Mouse (Mus musculus) forebrain, embryonic 14.5 days (tissue): Measurements from ENCODE around the gene Adat1. TPM values are rescaled to one million over a fixed set of nuclear protein-coding genes. Genes with fewer than 3 reads are reported as not detected.

ENCODE experiments used
- ATAC-seq: fragments of 200-750 bp; cut with Nextera tagmentation; 2 replicates; pipeline ENCODE4 v1.8.0; 2017; ENCODE audit warnings: mild to moderate bottlenecking, moderate library complexity
- DNase-seq: peaks from one replicate; pipeline ENCODE4 v3.0.0-alpha.2; 2015; ENCODE audit warnings: low spot score
- H3K27ac ChIP-seq: fragments of 300-500 bp; sonication (generic); 2 replicates; pipeline ENCODE4 v1.5.1; 2014; ENCODE audit warnings: low read depth, mild to moderate bottlenecking, control low read depth, low read length, moderate library complexity
- H3K27me3 ChIP-seq: fragments of 300-500 bp; sonication (generic); replicated peaks from 2 replicates; pipeline ENCODE4 v1.6.1; 2014; ENCODE audit warnings: low read length, control low read depth, mixed read lengths; ENCODE audit not compliant: control insufficient read depth, insufficient read depth
- H3K36me3 ChIP-seq: fragments of 300-500 bp; sonication (generic); 2 replicates; pipeline ENCODE4 v1.6.1; 2014; ENCODE audit warnings: low read length, control low read depth; ENCODE audit not compliant: control insufficient read depth, insufficient read depth
- H3K4me1 ChIP-seq: fragments of 300-500 bp; sonication (generic); 2 replicates; pipeline ENCODE4 v1.6.1; 2014; ENCODE audit warnings: antibody characterized with exemption, low read length, control low read depth; ENCODE audit not compliant: control insufficient read depth, insufficient read depth
- H3K4me2 ChIP-seq: fragments of 300-500 bp; sonication (generic); 2 replicates; pipeline ENCODE4 v1.6.1; 2014; ENCODE audit warnings: mild to moderate bottlenecking, control low read depth, low read length
- H3K4me3 ChIP-seq: fragments of 300-500 bp; sonication (generic); 2 replicates; pipeline ENCODE4 v1.5.1; 2014; ENCODE audit warnings: low read depth, low read length, control low read depth
- H3K9ac ChIP-seq: fragments of 300-500 bp; sonication (generic); 2 replicates; pipeline ENCODE4 v1.6.1; 2014; ENCODE audit warnings: mild to moderate bottlenecking, low read length, control low read depth, moderate library complexity
- H3K9me3 ChIP-seq: fragments of 300-500 bp; sonication (generic); replicated peaks from 2 replicates; pipeline ENCODE4 v1.6.1; 2016; ENCODE audit warnings: low read length, control low read depth, mixed read lengths; ENCODE audit not compliant: control insufficient read depth
- WGBS: fragments of 180-500 bp; shearing (Covaris S2); extraction: QIAGEN DNeasy Blood & Tissue Kit; methylation state at CpG from one replicate; pipeline ENCODE4 v1.1.7; 2014; 5-methylcytosine and 5-hydroxymethylcytosine counted together
- polyA plus RNA-seq: library from polyadenylated mRNA; unstranded; fragments of >200 nt; fragmentation: Nextera tagmentation; extraction: Ambion mirVana; gene quantifications from 2 replicates; pipeline ENCODE4 v1.2.1, GENCODE M21; 2014

Gene Adat1
- polyA plus RNA-seq, 1 experiment from 2014 or later: 5.6 TPM

DNA sequence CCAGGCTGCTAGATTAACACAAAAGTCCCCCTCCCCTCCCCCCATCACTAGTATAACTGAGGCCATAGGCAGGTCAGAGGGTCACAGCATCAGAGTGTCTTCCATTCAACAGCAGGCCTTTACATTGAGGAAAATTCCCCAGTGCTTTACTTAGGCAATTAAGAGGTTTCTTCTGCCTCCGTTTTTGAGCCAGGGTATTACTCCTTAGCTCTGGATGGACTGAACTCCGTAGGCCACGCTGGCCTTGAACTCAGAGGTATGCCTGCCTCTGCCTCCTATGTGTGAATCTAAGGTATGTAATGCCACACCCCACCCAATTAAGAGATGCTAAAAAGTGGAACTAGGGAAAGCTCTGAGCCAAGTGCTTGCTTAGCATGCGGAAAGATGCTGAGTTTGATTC, 28.6 kb downstream of the Adat1 start:
- 83% methylated on average over 4 of the region's 4 CpGs for WGBS
- H3K36me3 ChIP-seq: peaks cover 8% of the 10 kb centered on the region; the same call in 1 of the 2 replicates
- ATAC-seq: no peak

DNA sequence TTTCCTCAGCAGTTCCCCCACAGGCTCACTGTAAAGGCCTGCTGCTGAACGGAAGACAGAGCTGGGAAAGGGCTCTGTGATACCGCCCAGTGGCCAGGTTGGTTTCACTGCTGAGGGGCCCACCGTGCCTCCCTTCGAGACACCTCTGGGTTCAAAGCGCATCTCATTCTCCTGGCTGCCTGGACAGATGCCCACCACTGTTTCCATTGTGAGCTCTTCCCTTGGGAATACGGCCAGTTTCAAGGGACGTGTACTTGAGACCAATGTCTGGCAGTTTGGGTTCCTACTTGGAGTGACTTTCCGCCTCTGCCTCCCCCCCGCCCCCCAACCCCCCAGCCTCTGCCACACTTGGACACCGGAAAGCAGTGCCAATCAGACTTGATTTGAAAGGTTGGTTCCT, 29.0 kb downstream of the Adat1 start:
- Histone ChIP-seq H3K9me3 (no peaks in the 10 kb centered on the region), H3K9ac (no peak overlapping the region), H3K27me3 (no peaks in the 10 kb centered on the region), H3K4me2 (no peak overlapping the region), H3K4me1 (no peaks in the 10 kb centered on the region), H3K4me3 (no peak overlapping the region), H3K36me3 (peaks cover 8% of the 10 kb centered on the region; the same call in 1 of the 2 replicates), H3K27ac (no peak overlapping the region)
- 66% methylated on average over 10 of the region's 10 CpGs for WGBS
- ATAC-seq (no peak), DNase-seq (no peak)

More for the DNA sequence above, 28.6 kb downstream of the Adat1 start:
- no peaks in the 10 kb centered on the region for H3K9me3 ChIP-seq
- no peak overlapping the region for H3K27ac ChIP-seq
- no peak for DNase-seq
- H3K9ac ChIP-seq: no peak overlapping the region
- no peaks in the 10 kb centered on the region for H3K4me1 ChIP-seq
- no peaks in the 10 kb centered on the region for H3K27me3 ChIP-seq
- H3K4me2 ChIP-seq: no peak overlapping the region
- H3K4me3 ChIP-seq: no peak overlapping the region

DNA sequence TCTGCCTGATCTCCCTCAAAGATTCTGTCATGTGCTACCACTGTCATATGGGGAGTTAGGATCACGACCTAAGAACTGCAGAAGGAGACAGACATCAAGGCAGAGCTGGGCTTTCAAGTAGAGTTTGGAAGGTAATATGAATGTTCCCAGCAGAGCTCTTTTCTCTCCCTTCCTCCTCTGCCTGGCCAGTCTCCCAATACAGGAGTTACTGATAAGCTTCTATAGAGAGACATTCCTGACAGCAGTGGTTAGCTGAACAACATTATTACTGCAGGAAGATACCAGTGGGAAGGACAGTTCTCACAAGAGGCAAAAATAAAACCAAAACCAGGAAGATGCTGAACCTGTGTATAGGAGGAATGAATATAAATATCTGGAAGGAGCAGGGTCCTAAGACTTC, 29.5 kb downstream of the Adat1 start:
- peaks cover 6% of the 10 kb centered on the region; the same call in 1 of the 2 replicates for H3K36me3 ChIP-seq
- no peak for ATAC-seq

DNA sequence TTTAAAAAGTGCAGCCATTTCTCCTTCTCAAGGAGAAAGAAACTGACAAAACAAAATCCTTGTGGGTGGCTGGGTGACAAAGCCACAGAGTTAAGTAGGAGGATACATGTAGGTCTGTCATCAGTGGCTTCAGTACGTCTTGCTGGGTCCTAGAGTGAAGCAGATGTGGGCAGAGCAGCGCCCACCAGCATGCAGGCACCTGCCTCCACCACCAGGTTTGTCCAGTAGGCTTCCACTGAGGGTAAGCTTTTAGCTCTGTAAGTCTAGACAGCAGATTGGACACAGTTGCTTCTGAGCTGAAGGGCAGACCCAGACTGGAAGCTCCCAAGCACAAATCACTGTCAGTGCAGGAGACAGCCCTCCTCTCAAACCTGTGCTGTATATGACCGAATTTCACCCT, 30.8 kb downstream of the Adat1 start:
- no peaks in the 10 kb centered on the region for H3K9me3 ChIP-seq
- DNase-seq (no peak), ATAC-seq (no peak)
- 71% methylated on average over 3 of the region's 3 CpGs for WGBS
- no peak overlapping the region for H3K9ac ChIP-seq
- peaks cover 13% of the 10 kb centered on the region for H3K36me3 ChIP-seq
- H3K4me1 ChIP-seq: no peaks in the 10 kb centered on the region
- no peak overlapping the region for H3K4me3 ChIP-seq
- H3K27ac ChIP-seq: no peak overlapping the region
- no peaks in the 10 kb centered on the region for H3K27me3 ChIP-seq
- no peak overlapping the region for H3K4me2 ChIP-seq

More for the DNA sequence above, 29.5 kb downstream of the Adat1 start:
- WGBS: 70% methylated on average over 1 of the region's 1 CpGs
- no peaks in the 10 kb centered on the region for H3K9me3 ChIP-seq
- DNase-seq: no peak
- no peaks in the 10 kb centered on the region for H3K27me3 ChIP-seq
- no peaks in the 10 kb centered on the region for H3K4me1 ChIP-seq
- H3K4me2 ChIP-seq: no peak overlapping the region
- H3K27ac ChIP-seq: no peak overlapping the region
- no peak overlapping the region for H3K9ac ChIP-seq
- H3K4me3 ChIP-seq: no peak overlapping the region

DNA sequence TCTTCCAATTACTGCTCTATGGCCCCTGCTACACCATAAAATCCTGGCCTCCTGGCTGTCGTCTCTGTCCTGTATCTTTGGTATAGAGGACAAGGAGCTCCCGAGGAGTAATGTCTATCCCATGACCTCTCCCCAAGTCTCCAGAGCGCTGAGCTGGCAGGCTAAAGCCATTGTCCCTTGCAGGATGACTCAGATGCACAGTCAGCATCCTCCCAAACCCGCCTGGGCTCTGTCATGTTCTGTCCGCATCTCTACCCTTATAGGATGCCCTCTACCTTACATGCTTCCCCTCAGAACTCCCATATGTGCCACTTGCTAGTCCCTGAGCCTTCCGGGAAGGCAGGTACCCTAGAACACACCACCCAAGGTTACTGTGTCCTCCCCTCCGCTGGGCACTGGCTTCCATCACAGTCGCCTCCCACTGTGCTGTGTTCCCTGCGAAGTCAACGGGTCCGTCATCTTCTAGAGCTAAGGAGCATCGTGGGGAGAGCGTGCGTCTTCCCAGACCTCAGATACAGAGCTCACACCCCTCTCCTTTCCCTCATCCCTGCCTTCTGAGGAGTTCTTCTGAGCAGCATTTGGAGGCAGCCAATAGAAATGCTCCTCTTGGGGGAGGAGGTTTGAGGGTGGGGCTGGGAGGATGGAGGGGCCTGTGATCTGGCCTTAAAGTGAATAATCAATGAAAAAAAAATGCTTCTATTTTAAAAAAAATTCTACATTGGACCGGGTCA, 31.3 kb downstream of the Adat1 start:
- 73% methylated on average over 15 of the region's 15 CpGs for WGBS
- no peak overlapping the region for H3K4me2 ChIP-seq
- DNase-seq: no peak

DNA sequence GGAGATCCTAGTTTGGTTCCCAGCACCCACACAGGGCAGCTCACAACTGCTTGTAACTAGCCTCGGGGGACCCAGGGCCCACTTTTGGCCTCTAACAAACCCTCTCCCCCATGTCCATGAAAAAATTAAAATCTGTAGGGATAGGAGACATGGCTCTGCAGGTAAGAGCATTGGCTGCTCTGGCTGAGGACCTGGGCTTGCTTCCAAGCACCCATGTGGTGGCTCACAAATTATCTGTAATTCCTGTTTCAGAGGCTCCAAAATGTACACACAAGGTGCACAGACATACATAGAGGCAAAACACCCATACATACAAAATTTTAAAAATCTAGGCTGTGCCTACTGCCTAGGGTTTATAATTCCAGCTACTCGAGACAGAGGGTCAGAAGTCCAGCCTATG, 34.9 kb downstream of the Adat1 start:
- Histone ChIP-seq H3K9me3 (no peaks in the 10 kb centered on the region), H3K27me3 (no peaks in the 10 kb centered on the region), H3K9ac (no peak overlapping the region), H3K4me1 (no peaks in the 10 kb centered on the region), H3K4me2 (no peak overlapping the region), H3K36me3 (peaks cover 46% of the 10 kb centered on the region), H3K27ac (no peak overlapping the region), H3K4me3 (no peak overlapping the region)
- DNase-seq (no peak), ATAC-seq (no peak)
- 91% methylated on average over 2 of the region's 2 CpGs for WGBS

More for the DNA sequence above, 31.3 kb downstream of the Adat1 start:
- Histone ChIP-seq H3K9ac (no peak overlapping the region), H3K4me1 (no peaks in the 10 kb centered on the region), H3K36me3 (peaks cover 18% of the 10 kb centered on the region), H3K27ac (no peak overlapping the region), H3K27me3 (no peaks in the 10 kb centered on the region), H3K9me3 (no peaks in the 10 kb centered on the region), H3K4me3 (no peak overlapping the region)
- ATAC-seq: no peak

DNA sequence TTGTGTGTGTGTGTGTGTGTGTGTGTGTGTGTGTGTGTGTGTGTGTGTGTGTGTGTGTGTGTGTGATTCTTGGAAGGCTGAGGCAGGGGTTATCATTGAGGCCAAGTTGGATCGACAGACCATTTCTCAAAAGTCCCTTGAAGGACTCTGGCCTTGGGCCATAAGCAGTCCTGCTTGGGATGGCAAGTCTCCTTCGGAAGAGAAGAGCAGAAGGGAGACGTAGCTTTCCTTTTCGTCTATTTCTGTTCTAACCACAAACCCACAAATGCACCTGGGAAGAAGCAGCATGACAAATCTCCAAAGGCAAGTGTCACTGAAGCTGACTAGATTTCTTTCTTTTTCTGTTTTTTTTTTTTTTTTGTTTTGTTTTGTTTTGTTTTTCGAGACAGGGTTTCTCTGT, 36.2 kb downstream of the Adat1 start:
- 99% methylated on average over 5 of the region's 5 CpGs for WGBS
- no peak for DNase-seq
- ATAC-seq: no peak
- no peak overlapping the region for H3K27ac ChIP-seq
- H3K4me3 ChIP-seq: no peak overlapping the region
- H3K9me3 ChIP-seq: no peaks in the 10 kb centered on the region
- no peaks in the 10 kb centered on the region for H3K4me1 ChIP-seq
- no peaks in the 10 kb centered on the region for H3K27me3 ChIP-seq
- H3K4me2 ChIP-seq: no peak overlapping the region
- H3K36me3 ChIP-seq: peaks cover 57% of the 10 kb centered on the region
- no peak overlapping the region for H3K9ac ChIP-seq

DNA sequence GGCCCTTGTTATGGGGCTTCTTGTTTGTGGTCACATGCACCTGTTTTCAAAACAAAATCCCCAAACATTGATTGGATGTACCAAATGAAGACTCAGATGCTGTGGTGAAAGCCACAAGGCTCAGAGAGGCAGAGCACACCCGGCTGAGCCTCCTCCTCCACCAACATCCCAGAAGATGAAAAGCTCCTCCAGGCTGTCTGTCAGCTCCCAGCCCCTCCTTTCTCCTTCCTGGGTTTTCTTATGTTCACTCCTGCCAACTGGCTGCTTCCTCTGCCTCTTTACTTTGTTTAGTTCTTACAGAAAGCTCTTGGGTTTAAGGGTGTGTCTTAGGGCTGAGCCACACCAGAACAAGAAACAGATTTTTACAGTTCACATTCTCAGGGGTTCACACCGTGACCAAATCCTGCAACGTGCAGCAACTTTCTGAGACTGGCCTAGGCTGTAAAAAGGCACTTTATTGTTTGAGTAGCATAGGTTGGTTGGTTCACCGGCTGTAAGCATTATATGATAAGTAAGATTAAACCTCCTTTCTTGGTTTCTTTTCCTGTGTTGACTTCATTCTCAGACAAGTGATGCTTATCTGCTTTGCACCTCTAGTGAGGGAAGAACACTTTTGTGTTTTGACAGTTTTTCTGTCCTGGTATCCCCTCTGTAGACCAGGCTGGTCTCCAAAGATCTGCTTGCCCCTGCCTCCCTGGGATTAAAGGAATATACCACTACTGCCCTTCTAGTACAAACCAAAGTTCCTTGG, 37.1 kb downstream of the Adat1 start:
- Histone ChIP-seq H3K27ac (no peak overlapping the region), H3K9ac (no peak overlapping the region), H3K36me3 (peaks cover 60% of the 10 kb centered on the region), H3K27me3 (no peaks in the 10 kb centered on the region), H3K4me3 (no peak overlapping the region), H3K4me1 (no peaks in the 10 kb centered on the region), H3K9me3 (no peaks in the 10 kb centered on the region), H3K4me2 (no peak overlapping the region)
- ATAC-seq (no peak), DNase-seq (no peak)
- WGBS: 90% methylated on average over 4 of the region's 4 CpGs

DNA sequence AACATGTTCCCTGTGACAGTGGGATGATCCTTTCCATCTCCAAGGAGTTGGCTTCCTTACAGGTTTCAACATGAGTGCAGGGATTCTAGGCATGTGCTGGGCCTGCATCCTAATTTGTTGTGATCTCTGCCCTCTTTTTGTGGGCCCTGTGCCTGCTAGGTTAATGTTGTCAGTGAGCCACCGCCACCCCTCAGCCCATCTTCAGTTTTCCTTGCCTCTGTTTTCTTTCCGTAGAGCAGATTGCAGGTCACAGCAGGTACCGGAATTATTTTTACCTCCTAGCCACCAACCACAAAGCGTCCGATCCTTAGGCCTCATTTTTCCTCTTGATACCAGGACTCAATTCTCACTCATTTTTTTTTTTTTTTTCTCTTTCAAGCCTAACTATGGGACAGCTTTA, 40.2 kb downstream of the Adat1 start:
- ATAC-seq: no peak
- H3K27ac ChIP-seq: no peak overlapping the region
- H3K4me1 ChIP-seq: no peaks in the 10 kb centered on the region
- no peak for DNase-seq
- H3K4me2 ChIP-seq: no peak overlapping the region
- peaks cover 75% of the 10 kb centered on the region for H3K36me3 ChIP-seq
- H3K9ac ChIP-seq: no peak overlapping the region
- H3K27me3 ChIP-seq: no peaks in the 10 kb centered on the region
- whole genome bisulfite sequencing: 96% methylated on average over 5 of the region's 5 CpGs
- H3K9me3 ChIP-seq: no peaks in the 10 kb centered on the region
- H3K4me3 ChIP-seq: no peak overlapping the region
